Mouse (Mus musculus) MEL (cell line): Measurements from ENCODE around the gene Inpp4a.

Experiments used
- CTCF ChIP-seq, 3 experiments: IDR thresholded peaks in 2 of 3; conservative IDR thresholded peaks in 1 of 3; 2 replicates each; pipeline ENCODE4 v1.5.1; 2011 to 2012; ENCODE audit warnings: low read length in 3 of 3, low read depth in 2 of 3, mild to moderate bottlenecking in 2 of 3, improper control_type of control experiment in 1 of 3, inconsistent platforms in 1 of 3, mixed read lengths in 1 of 3, moderate library complexity in 1 of 3; ENCODE audit not compliant: control insufficient read depth in 1 of 3, insufficient read depth in 1 of 3, poor library complexity in 1 of 3, severe bottlenecking in 1 of 3
- EP300 ChIP-seq, 2 experiments: IDR thresholded peaks; 2 replicates each; pipeline ENCODE4 v1.6.1; 2011; ENCODE audit warnings: improper control_type of control experiment in 2 of 2, low read length in 2 of 2, low read depth in 1 of 2, mild to moderate bottlenecking in 1 of 2
- ETS1 ChIP-seq: IDR thresholded peaks from 2 replicates; pipeline ENCODE4 v1.6.1; 2012; ENCODE audit warnings: low read depth, mild to moderate bottlenecking, inconsistent platforms, low read length, improper control_type of control experiment, moderate library complexity
- KAT2A ChIP-seq: conservative IDR thresholded peaks from 2 replicates; pipeline ENCODE4 v1.6.1; 2012; ENCODE audit warnings: low read depth, low read length, improper control_type of control experiment, inconsistent platforms
- POLR2A ChIP-seq, 2 experiments: IDR thresholded peaks; 2 replicates each; pipeline ENCODE4 v1.6.1; 2011 to 2012; ENCODE audit warnings: low read length in 2 of 2, mild to moderate bottlenecking in 2 of 2, control low read depth in 1 of 2, improper control_type of control experiment in 1 of 2, low read depth in 1 of 2, moderate library complexity in 1 of 2; ENCODE audit not compliant: control insufficient read depth in 1 of 2, insufficient read depth in 1 of 2, poor library complexity in 1 of 2
- RAD21 ChIP-seq: IDR thresholded peaks from 2 replicates; pipeline ENCODE4 v1.6.1; 2011; ENCODE audit warnings: mild to moderate bottlenecking, low read depth, low read length, improper control_type of control experiment
- RCOR1 ChIP-seq: IDR thresholded peaks from 2 replicates; pipeline ENCODE4 v1.6.1; 2012; ENCODE audit warnings: low read depth, mild to moderate bottlenecking, inconsistent platforms, low read length, improper control_type of control experiment
- TBP ChIP-seq: IDR thresholded peaks from 2 replicates; pipeline ENCODE4 v1.8.0; 2011; ENCODE audit warnings: low read depth, low read length, improper control_type of control experiment
- ZNF384 ChIP-seq: IDR thresholded peaks from 2 replicates; pipeline ENCODE4 v1.6.1; 2012; ENCODE audit warnings: low read depth, mild to moderate bottlenecking, inconsistent platforms, low read length, improper control_type of control experiment

DNA sequence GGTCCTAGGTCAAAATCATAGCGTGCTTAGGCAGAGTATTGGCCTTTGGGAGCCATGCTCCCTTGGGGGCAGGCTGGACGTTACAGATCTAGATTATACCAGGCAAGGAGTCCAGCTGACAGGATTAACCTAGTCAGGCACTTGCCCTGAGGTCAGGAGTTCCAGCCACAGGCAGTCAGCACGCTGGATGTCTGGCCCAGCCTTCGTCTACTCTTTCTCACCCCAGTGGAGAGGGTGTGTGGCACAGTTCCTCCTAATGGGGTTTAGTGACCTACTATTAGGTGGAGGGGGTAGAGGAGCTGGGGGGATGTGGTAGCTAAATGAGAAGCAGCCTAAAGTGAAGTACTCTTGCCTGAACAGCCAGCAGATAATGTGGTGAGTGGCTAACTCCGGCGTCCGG is 14.7 kb downstream of the Inpp4a start:
- TF ChIP-seq KAT2A (no peak), EP300 (IDR thresholded peaks at IDR 0.05; ENCODE audit: low read depth in 1 of 2, low read length in 2 of 2) (no peak), RAD21 (no peak), CTCF (IDR thresholded peaks at IDR 0.05 in 2 of 3, conservative IDR thresholded peaks at IDR 0.05 in 1 of 3; ENCODE audit: control insufficient read depth in 1 of 3, insufficient read depth in 1 of 3, low read depth in 2 of 3, low read length in 3 of 3, poor library complexity in 1 of 3, severe bottlenecking in 1 of 3) (no peak), TBP (no peak), POLR2A (IDR thresholded peaks at IDR 0.05; ENCODE audit: control insufficient read depth in 1 of 2, insufficient read depth in 1 of 2, low read depth in 1 of 2, low read length in 2 of 2, poor library complexity in 1 of 2) (no peak), ETS1 (no peak), ZNF384 (no peak), RCOR1 (no peak)
